Mouse (Mus musculus): Measurements from ENCODE around the gene Hist2h2be.
A peak's percentile ranks its signal among the peaks of the same experiment; 100 is the strongest.
"Not testable (repeated sequence)": the region's sequence is repeated elsewhere in the genome, so short reads cannot be mapped to it uniquely, and the experiment has no call there.

Gene Hist2h2be

DNA sequence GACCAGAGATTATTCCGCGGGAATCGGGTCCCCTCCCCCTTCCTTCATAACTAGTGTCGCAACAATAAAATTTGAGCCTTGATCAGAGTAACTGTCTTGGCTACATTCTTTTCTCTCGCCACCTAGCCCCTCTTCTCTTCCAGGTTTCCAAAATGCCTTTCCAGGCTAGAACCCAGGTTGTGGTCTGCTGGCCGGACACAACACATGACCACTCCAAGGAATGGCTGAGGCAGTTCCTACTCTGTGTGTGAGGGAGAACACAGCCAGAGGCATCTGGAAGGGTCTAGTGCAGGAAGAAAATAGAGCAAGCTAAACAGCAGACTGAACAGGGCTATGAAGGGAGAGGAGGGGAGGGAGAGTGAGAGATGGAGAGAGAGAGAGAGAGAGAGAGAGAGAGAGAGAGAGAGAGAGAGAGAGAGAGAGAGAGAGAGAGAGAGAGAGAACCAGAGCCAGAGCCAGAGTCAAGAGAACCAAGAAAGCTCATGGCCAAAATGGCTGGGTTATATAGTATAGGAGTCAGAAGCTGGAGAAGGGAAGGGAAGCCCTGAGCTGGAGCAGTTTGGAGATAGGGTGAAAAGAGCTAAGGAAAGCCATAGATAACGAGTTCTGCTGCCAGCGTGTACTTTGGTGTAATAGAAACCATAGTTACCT lies 22.2 kb upstream of the Hist2h2be start:
- DNase-seq (ENCODE audit: low spot score), result not testable (repeated sequence)

DNA sequence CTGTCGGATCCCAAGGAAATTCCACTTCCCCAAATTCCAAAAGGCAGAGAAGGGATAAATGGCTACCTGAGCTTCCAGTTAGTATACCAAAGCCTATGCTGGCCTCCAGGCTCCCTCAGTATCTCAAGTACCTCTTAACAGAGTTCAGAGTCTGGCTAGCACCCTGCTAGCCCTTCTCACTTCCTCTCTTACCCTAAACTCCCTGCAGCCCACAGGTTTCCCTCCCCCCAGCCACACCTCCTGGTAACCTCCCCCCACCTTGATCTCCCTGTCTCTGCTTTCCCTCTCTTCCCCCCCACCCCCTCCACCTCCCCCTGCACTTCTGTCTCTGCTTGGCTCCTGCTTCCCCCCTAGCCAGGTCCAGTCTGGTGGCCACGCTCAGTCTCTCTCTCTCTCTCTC lies 21.2 kb upstream of the Hist2h2be start:
- no peak for DNase-seq (ENCODE audit: low spot score)

- no peak for DNase-seq (ENCODE audit: low spot score)
Observed at GRCm38 (mm10) chr3:96207819-96208218, 13.1 kb upstream of the Hist2h2be start.

GRCm38 (mm10) chr3:96209242-96209641 lies 11.7 kb upstream of the Hist2h2be start:
- DNase-seq (ENCODE audit: low spot score), result no peak

DNA sequence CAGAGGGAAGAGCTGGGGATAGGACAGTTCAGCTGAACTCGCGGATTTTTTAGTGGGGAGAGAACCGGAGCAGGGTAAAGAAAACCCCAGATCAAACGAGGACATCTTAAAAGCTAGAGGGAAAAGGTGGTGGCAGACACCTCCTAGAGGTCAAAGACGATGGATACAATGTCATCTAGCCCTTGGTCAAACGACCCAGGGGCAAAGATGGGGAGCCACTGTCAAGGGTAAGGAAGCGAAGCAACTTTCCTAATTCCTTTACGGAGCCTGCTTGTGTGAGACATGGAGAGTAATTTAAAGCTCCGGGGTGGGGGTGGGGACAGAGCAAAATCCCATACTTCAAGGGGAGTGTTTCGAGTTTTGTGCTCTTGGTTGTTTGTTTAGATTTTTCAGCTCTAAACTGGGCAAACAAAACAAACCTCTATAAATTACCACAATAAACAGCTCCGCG lies 1.7 kb upstream of the Hist2h2be start:
- DNase-seq (ENCODE audit: low spot score), result no peak

DNA sequence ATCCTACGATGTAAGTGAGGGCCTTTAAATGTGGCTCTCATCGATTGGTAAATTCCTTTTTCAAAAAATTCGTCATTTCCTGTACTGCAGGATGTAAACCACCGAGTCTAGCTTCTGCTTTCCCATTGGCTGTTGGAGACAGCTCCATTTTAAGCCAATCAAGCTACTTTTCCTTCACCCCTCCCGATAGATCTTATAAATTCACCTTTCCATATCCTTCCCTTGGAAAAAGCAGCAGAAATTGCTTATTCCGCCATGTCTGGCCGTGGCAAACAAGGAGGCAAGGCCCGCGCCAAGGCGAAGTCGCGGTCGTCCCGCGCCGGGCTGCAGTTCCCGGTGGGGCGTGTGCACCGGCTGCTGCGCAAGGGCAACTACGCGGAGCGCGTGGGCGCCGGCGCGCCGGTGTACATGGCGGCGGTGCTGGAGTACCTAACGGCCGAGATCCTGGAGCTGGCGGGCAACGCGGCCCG lies 1.2 kb upstream of the Hist2h2be start, which contains the start of the genes Bola1 and Hist2h2ab:
Gene Bola1 (minus strand): TSS at position 49 of the 470 bp plus-strand sequence.
Gene Hist2h2ab (plus strand): TSS at position 205 of the 470 bp plus-strand sequence.
- peak; percentile 79 for DNase-seq (ENCODE audit: low spot score)

DNA sequence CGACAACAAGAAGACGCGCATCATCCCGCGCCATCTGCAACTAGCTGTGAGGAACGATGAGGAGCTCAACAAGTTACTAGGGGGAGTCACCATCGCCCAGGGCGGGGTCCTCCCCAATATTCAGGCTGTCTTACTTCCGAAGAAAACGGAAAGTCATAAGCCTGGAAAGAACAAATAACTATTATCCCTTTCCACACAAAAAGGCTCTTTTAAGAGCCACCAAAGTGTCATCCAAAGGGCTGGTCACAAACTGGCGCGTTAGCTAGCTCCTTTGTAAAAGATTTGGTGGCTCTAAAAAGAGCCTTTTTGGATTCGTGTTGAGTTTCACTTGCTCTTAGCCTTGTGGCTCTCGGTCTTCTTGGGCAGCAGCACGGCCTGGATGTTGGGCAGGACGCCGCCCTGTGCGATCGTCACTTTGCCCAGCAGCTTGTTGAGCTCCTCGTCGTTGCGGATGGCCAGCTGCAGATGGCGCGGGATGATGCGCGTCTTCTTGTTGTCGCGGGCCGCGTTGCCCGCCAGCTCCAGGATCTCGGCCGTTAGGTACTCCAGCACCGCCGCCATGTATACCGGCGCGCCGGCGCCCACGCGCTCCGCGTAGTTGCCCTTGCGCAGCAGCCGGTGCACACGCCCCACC lies 671 bp upstream of the Hist2h2be start:
- DNase-seq (ENCODE audit: low spot score), result not testable (repeated sequence)

GRCm38 (mm10) chr3:96221640-96222038 lies 720 bp downstream of the Hist2h2be start:
- DNase-seq (ENCODE audit: low spot score), result no peak

DNA sequence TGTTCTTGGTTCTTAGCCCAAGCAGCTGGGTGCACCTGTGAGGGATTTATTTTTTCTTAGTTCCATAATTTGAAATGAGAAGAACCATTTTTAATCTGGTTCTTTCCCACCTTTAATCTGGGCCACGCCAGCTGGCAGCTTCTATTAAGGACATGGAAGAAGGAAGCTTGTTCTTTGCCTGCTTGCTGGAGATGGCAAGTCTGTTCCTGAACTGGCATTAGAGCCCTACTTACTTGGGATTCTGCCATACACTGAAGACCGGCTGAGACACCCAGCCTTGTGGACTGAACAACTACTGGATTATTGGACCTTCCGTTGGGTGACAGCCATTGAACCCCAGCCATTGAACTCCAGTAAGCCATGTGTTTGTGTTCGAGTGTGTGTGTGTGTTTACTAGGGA lies 1.9 kb downstream of the Hist2h2be start:
- no peak for DNase-seq (ENCODE audit: low spot score)

DNA sequence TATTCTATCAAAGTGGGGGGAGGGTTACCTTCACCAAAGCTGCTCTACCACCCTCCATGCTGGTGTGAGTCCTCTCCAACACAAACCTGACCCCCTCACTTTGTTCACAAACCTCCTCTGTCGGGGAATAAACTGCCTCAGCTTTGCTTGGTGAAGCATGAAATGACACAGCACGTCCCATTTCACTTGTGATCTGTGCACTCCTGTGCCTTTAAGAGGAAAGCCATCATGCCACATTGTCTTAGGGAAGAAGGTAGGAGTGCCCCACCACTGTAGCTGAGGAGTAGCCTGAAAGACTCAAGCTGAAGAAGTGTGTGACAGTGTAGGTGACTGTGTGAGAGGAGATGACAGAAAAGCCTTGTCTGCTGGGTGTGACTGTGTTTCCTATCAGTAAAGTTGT lies 4.5 kb downstream of the Hist2h2be start:
- DNase-seq (ENCODE audit: low spot score), result no peak

- no peak for DNase-seq (ENCODE audit: low spot score)
Observed at GRCm38 (mm10) chr3:96226695-96227648, 6.1 kb downstream of the Hist2h2be start.

- DNase-seq (ENCODE audit: low spot score), result no peak
Observed at GRCm38 (mm10) chr3:96228828-96229227, 7.9 kb downstream of the Hist2h2be start.

GRCm38 (mm10) chr3:96230404-96230803 lies 9.5 kb downstream of the Hist2h2be start:
- no peak for DNase-seq (ENCODE audit: low spot score)

DNA sequence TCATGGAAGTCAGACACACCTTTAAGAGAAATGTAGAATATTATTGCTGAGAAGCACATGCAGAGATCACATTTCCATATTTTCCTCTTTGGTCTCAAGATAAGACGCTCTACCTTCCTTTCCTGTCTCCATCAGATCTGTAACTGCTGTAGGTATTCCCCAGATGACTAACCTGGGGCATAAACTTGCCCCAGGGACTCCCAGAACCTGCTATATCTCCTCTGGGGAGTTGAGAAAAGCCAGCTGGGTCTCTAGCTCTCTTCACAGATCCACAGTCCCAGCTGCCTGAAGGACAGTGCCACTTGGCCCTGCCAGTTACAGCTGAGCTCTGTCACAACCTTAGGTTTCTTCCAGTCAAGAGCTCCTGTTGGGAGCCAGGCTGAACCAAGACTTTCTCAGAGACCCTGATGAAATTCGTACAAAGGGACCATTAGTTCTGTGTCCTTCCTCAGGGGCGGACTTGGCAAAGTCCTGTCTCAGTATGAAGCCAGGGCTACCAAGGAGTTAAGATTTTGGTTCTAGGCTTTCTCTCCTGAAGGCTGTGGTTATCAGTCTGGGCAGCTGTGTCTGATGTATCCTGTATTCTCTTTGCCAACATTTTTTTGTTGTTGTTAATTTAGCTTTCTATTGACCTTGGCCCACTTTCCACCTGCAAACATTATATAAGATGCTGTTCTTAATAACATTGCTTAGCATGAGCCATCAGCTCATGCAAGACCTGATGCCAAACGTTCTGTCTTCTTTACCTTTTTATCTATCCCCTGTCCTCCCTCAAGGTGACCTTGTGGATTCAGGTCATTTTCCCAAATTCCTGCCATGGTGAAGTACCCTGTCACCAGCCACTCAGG lies 10.2 kb downstream of the Hist2h2be start:
- DNase-seq (ENCODE audit: low spot score), result no peak

- no peak for DNase-seq (ENCODE audit: low spot score)
Observed at GRCm38 (mm10) chr3:96231758-96232120, 10.8 kb downstream of the Hist2h2be start.

DNA sequence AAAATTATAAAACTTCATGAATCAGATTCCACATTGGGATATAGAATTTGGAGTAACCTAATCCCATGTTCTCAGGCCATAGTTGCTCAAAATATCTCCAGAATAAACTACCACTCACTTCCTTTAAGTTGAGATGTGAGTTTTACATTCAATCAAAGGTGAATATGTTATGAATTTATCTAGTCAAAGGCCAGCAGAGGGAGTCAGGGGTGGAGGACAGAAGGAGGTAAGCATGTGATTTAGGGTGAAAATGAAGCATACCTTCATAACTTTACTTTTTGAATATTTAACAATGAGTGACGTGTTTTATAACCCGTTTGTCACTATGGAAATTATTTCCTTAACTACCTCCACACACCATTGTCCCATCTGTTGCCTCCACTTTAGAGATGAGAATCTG lies 14.0 kb downstream of the Hist2h2be start:
- DNase-seq (ENCODE audit: low spot score), result no peak

DNA sequence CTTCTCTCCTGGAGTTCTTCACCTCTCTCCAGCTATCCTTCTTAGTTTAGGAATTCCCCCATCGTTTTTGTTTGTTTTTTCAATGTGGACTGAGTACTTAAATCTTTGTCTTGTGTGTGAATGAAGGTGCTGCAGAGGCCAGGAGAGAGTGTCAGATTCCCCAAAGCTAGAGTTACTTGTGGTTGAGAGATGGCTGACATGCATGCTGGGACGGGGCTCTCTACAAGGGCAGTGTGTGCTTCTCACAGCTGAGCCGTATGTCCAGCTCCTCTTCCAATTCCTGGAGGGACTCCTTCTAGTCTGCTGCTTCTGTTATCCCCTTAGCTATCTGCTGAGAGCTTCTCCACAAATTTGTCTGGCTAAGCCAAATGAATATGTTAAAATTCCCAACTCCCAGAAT lies 14.9 kb downstream of the Hist2h2be start:
- no peak for DNase-seq (ENCODE audit: low spot score)

- no peak for DNase-seq (ENCODE audit: low spot score)
Observed at GRCm38 (mm10) chr3:96236834-96237334, 16.0 kb downstream of the Hist2h2be start.

GRCm38 (mm10) chr3:96237335-96237903 lies 16.5 kb downstream of the Hist2h2be start:
- no peak for DNase-seq (ENCODE audit: low spot score)

GRCm38 (mm10) chr3:96237904-96238511 lies 17.1 kb downstream of the Hist2h2be start:
- no peak for DNase-seq (ENCODE audit: low spot score)
